Mouse (Mus musculus) olfactory bulb, adult 2 months (tissue): Measurements from ENCODE around the gene Bpifc. TPM values are rescaled to one million over a fixed set of nuclear protein-coding genes. Genes with fewer than 3 reads are reported as not detected.

Experiments used
- H3K27ac ChIP-seq: fragments of 200-500 bp; 2 replicates; pipeline ENCODE4 v1.5.1; 2012; ENCODE audit warnings: low read depth, low read length; ENCODE audit not compliant: insufficient read depth
- H3K4me1 ChIP-seq: fragments of 200-500 bp; 2 replicates; pipeline ENCODE4 v1.6.1; 2012; ENCODE audit warnings: low read length; ENCODE audit not compliant: control insufficient read depth, insufficient read depth
- H3K4me3 ChIP-seq: fragments of 200-500 bp; 2 replicates; pipeline ENCODE4 v1.5.1; 2012; ENCODE audit warnings: mild to moderate bottlenecking, low read depth, low read length, moderate library complexity; ENCODE audit not compliant: insufficient read depth
- CTCF ChIP-seq: fragments of 200-500 bp; IDR thresholded peaks from 2 replicates; pipeline ENCODE4 v1.5.1; 2012; ENCODE audit warnings: low read depth, mild to moderate bottlenecking, low read length, moderate library complexity; ENCODE audit not compliant: insufficient read depth
- POLR2A ChIP-seq: fragments of 200-500 bp; IDR thresholded peaks from 2 replicates; pipeline ENCODE4 v1.6.1; 2012; ENCODE audit warnings: mild to moderate bottlenecking, low read depth, low read length, moderate library complexity; ENCODE audit not compliant: insufficient read depth
- WGBS: fragments of 180-500 bp; shearing (Covaris S2); methylation state at CpG from one replicate; pipeline ENCODE4 v1.1.7; 2018; 5-methylcytosine and 5-hydroxymethylcytosine counted together
- polyA plus RNA-seq: library from polyadenylated mRNA; stranded (reverse); fragments of >200 nt; gene quantifications from 2 replicates; pipeline ENCODE4 v1.2.4, GENCODE M21; 2012; ENCODE audit warnings: low replicate concordance; ENCODE audit not compliant: missing spikeins, insufficient read depth, insufficient read length

Gene Bpifc
- polyA plus RNA-seq: not detected in 2 replicates

DNA sequence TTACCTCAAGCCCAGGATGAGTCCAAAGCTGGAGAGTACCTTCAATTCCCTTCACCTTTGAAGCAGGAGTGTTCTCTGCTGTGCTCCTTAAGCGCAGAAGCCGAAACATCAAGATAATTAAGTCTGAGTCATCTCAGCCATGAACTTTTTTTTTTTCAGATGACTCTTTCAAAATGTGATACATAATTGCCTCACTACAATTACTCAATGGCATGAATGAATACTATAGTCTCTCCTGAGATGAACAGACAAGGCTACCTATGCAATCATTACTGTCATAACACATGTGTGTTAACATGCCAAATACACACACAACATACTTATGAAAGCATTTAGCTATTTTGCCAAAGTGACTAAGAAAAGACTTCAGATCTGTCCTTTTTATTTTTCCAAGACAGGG lies at the start of gene Bpifc:
Gene Bpifc, minus strand, starts transcription at position 115 of the 400 bp plus-strand sequence.
- WGBS: 77% methylated on average over 2 of the region's 2 CpGs
- Histone ChIP-seq H3K27ac (no peak within 1 kb of the TSS), H3K4me1 (no peaks in the 10 kb centered on the region), H3K4me3 (no peak within 1 kb of the TSS)
- no peak for TF ChIP-seq CTCF
- no peak for TF ChIP-seq POLR2A

DNA sequence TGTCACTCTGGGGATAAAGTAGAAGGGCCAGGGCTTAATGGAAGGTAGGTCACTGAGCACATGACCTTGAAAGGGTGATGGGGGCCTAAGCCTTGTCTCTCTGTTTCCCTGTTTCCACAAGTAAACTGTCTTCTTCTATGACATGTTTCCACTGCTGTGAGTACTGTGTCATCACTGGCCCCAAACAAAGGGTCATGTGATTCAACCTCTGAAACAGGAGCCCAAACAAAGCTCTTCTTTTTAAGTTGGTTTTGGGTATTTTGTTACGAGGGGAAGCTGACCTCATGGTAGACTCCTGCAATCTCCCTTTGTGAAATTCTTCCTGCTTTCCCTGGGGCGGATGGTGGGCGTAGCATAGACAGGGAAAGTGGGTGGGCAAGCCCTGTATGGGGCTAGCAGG lies 48.6 kb upstream of the Bpifc start:
- TF ChIP-seq POLR2A: no peak
- TF ChIP-seq CTCF: no peak
- WGBS: 76% methylated on average over 3 of the region's 3 CpGs
- H3K4me1 ChIP-seq: peaks cover 2% of the 10 kb centered on the region; the same call in 1 of the 2 replicates
- H3K4me3 ChIP-seq: no peak overlapping the region
- H3K27ac ChIP-seq: no peak overlapping the region

DNA sequence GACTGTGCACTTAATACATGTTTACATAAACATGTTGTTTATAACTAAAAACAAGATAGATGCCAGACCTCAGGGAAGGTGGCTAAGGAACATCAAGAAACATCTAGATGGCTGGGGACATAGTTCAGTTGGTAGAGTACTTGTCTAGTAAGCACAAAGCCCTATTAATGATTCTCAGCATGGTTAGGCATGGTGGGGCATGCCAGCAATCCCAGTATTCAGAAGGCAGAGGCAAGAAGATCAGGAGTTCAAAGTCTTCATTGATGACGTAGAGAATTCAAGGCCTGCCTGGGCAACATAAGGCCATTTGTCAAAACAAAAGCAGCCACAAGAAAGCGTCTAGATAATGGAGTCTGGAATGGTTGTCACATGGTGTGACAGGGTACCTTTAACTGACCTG lies 46.0 kb upstream of the Bpifc start:
- 64% methylated on average over 2 of the region's 2 CpGs for WGBS
- H3K27ac ChIP-seq: no peak overlapping the region
- H3K4me1 ChIP-seq: no peaks in the 10 kb centered on the region
- TF ChIP-seq CTCF: no peak
- TF ChIP-seq POLR2A: no peak
- H3K4me3 ChIP-seq: no peak overlapping the region

DNA sequence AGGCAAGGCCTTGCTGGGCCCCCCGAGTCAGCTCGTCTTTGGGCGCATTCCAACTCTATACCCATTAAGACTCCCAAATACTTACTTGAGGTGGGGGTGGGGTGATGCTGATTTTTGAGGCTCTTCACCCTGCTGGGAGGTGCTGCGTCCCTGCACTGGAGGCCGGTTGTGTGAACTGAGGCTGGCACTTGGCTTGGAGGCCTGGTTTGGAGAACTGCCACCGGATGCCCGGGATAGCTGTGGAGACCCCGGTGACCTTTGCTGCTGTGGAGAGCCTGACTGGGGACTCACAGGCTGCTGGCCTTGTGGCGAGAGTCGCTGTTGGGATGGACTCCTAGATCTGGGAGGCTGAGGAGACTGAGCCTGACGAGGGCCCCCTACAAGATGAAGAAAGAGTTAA lies 45.6 kb upstream of the Bpifc start:
- TF ChIP-seq CTCF (no peak), POLR2A (no peak)
- WGBS: 93% methylated on average over 11 of the region's 11 CpGs
- no peak overlapping the region for H3K27ac ChIP-seq
- H3K4me1 ChIP-seq: no peaks in the 10 kb centered on the region
- H3K4me3 ChIP-seq: no peak overlapping the region

DNA sequence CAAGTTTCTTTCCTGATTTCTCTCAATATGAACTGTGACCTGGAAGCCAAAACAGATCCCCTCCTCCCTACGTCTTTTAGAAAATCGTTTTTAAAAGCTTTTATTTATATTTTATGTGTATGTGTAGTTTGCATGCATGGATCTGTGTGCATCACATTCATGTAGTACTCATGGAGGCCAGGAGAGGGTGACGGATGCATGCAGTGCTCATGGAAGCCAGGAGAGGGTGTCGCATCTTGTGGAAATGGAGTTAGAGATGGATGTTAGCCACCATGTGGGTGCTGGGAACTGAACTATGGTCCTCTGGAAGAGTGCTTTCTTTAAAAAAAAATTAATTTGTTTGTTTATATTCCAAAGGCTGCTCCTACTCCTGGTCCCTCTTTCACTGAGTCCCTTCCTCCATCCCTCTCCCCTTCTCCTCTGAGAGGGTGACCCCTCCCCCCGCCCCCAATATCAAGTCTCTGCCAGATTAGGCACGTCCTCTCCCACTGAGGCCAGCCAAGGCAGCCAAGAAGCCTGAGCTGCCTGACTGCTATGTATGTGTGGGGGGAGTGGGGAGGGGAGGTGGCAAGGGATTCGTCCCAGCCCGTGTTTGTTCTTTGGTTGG lies 44.7 kb upstream of the Bpifc start:
- 82% methylated on average over 8 of the region's 8 CpGs for WGBS
- Histone ChIP-seq H3K4me3 (no peak overlapping the region), H3K27ac (no peak overlapping the region), H3K4me1 (no peaks in the 10 kb centered on the region)
- no peak for TF ChIP-seq CTCF
- no peak for TF ChIP-seq POLR2A

DNA sequence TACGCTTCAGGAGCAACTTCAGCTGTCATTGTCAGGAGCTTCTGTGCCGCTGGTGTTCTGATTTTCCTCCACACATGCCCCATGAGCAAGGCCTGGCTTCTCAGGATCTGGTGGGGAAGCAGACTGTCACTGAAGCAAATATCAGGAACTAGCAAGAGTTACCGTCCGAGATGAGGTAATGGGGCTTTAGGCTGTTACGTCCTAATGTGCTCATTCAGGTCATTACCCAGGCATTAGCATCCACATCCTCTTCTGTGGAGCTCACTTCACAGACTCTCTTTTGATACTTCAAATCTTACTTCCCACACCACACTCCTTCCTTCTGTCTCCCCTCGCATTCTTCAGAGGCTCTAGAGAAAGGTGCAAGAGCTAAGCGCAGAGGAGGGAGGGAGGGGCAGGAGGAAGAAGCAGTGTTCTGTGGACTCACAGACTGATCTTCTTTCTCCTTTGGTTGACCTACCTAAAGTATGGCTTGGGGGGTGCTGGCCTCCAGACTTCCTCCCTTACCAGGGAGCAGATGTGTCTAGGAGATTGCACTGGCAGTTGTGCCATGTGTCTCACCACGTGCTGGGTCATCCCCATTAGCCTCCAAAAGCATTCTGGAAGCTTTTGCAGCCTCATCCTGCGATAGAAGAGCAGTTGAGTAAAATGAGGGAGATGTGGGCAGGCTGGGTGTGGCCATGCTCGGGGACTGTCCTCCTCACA lies 41.3 kb upstream of the Bpifc start:
- H3K27ac ChIP-seq: no peak overlapping the region
- TF ChIP-seq CTCF: no peak
- TF ChIP-seq POLR2A: no peak

DNA sequence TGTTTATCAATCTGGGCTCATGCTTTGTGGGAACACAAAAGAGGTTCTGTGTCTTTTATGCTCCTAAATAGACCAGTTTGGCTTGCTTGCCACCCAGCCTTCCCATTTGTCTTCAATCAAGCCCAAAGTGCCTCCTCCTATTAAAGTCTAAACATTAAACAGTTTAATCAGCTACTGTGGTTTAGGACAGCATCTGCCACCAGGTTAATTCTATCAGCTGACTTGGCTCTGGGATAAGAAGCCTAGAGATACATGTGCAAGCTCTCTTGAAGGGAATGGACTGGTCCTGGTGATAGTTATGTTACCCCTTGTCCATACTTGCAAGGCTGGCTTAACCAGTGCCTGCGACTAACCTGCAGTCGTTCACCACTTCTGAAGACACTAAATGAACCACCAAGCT lies 38.8 kb upstream of the Bpifc start:
- H3K27ac ChIP-seq: no peak overlapping the region
- 69% methylated on average over 2 of the region's 2 CpGs for WGBS
- TF ChIP-seq POLR2A: no peak
- no peak for TF ChIP-seq CTCF
- H3K4me3 ChIP-seq: no peak overlapping the region
- H3K4me1 ChIP-seq: no peaks in the 10 kb centered on the region

More for the DNA sequence above, 41.3 kb upstream of the Bpifc start:
- 78% methylated on average over 10 of the region's 10 CpGs for WGBS
- Histone ChIP-seq H3K4me1 (no peaks in the 10 kb centered on the region), H3K4me3 (no peak overlapping the region)

DNA sequence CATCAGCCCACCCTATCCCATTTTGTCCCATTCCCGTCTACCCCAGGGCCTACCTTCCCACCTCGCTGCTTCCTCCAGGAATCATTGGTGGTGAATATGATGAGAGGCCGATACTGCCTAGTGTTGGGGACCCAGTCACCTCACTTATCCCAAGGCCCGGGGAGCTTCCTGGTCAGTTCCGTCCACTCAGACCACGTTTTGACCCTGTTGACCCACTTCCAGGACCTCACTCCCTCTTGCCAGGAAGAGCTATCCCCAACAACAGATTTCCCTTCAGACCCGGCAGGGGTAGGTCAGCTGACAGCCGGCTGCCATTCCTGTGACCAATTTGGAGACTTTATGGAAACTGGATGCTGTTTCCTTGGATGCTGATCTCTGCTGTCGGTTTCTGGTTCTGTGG lies 36.1 kb upstream of the Bpifc start:
- 92% methylated on average over 9 of the region's 9 CpGs for WGBS
- no peak overlapping the region for H3K4me3 ChIP-seq
- no peaks in the 10 kb centered on the region for H3K4me1 ChIP-seq
- TF ChIP-seq POLR2A: no peak
- no peak overlapping the region for H3K27ac ChIP-seq

DNA sequence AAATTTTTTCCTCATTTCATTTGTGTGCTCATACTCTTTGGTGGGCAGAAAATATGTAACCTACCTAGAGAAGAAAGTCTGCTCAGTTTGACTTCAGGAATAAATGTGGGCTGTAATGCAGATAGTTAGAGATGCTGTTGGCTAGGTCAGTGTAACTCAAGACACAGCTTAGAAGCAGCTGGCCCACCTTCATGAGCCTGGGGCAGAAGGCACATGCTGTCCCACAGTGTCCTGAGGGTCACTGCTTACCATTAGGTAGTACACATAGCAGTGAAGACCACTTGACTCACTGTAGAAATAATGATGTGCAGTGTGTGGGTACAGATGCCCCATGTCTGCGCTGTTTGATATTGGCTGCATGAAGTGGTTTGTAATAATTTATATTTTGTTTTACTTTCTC lies 34.7 kb upstream of the Bpifc start:
- TF ChIP-seq CTCF: no peak
- no peak for TF ChIP-seq POLR2A
- Histone ChIP-seq H3K4me1 (no peaks in the 10 kb centered on the region), H3K27ac (no peak overlapping the region), H3K4me3 (no peak overlapping the region)
- WGBS: 95% methylated on average over 1 of the region's 1 CpGs
